Mouse (Mus musculus): ENCODE data around the gene Hsd17b11. TPM values are rescaled to one million over a fixed set of nuclear protein-coding genes. Genes with fewer than 3 reads are reported as not detected.
A peak's percentile ranks its signal among the peaks of the same experiment; 100 is the strongest.
"Not testable (repeated sequence)": the region's sequence is repeated elsewhere in the genome, so short reads cannot be mapped to it uniquely, and the experiment has no call there.

Hsd17b11 gene
- polyA plus RNA-seq, 1 experiment from 2014 or later, result 3.7 TPM

- WGBS, result 83% methylated on average over 2 of the region's 2 CpGs
Measured at GRCm38 (mm10) chr5:104032434-104033097, 10.8 kb upstream of the Hsd17b11 start.

GRCm38 (mm10) chr5:104025245-104025854 lies 3.6 kb upstream of the Hsd17b11 start:
- 36% methylated on average over 17 of the region's 17 CpGs for WGBS
- no peak for ATAC-seq (ENCODE audit: insufficient number of reproducible peaks, insufficient read depth, low FRiP score, low TSS enrichment)
- H3K27me3 ChIP-seq, result peaks cover 7% of the 10 kb centered on the region; the same call in 1 of the 2 replicates

More at GRCm38 (mm10) chr5:104032434-104033097, 10.8 kb upstream of the Hsd17b11 start:
- Histone ChIP-seq H3K27ac (no peak overlapping the region), H3K4me2 (replicated peaks) (no peak overlapping the region), H3K9ac (no peak overlapping the region), H3K4me1 (no peaks in the 10 kb centered on the region), H3K36me3 (no peaks in the 10 kb centered on the region), H3K9me3 (no peaks in the 10 kb centered on the region), H3K4me3 (no peak overlapping the region), H3K27me3 (no peaks in the 10 kb centered on the region)
- no peak for ATAC-seq (ENCODE audit: insufficient number of reproducible peaks, insufficient read depth, low FRiP score, low TSS enrichment)

GRCm38 (mm10) chr5:104024762-104025161 lies 3.0 kb upstream of the Hsd17b11 start:
- H3K9ac ChIP-seq, result no peak overlapping the region
- WGBS, result 59% methylated on average over 11 of the region's 11 CpGs
- no peak overlapping the region for H3K27ac ChIP-seq
- H3K4me2 ChIP-seq (replicated peaks), result no peak overlapping the region
- peaks cover 7% of the 10 kb centered on the region; the same call in 1 of the 2 replicates for H3K27me3 ChIP-seq
- ATAC-seq (ENCODE audit: insufficient number of reproducible peaks, insufficient read depth, low FRiP score, low TSS enrichment), result no peak
- no peaks in the 10 kb centered on the region for H3K9me3 ChIP-seq
- H3K4me1 ChIP-seq, result 0 out of 2 replicates have a peak, but pooled peaks cover 19% of the 10 kb centered on the region
- H3K36me3 ChIP-seq, result no peaks in the 10 kb centered on the region
- no peak overlapping the region for H3K4me3 ChIP-seq

More at GRCm38 (mm10) chr5:104025245-104025854, 3.6 kb upstream of the Hsd17b11 start:
- H3K4me2 ChIP-seq (replicated peaks), result no peak overlapping the region
- H3K4me1 ChIP-seq, result 0 out of 2 replicates have a peak, but pooled peaks cover 19% of the 10 kb centered on the region
- no peak overlapping the region for H3K4me3 ChIP-seq
- H3K9ac ChIP-seq, result no peak overlapping the region
- H3K27ac ChIP-seq, result no peak overlapping the region
- H3K9me3 ChIP-seq, result no peaks in the 10 kb centered on the region
- no peaks in the 10 kb centered on the region for H3K36me3 ChIP-seq

GRCm38 (mm10) chr5:104024193-104024592 lies 2.5 kb upstream of the Hsd17b11 start:
- not testable (repeated sequence) for H3K27ac ChIP-seq; H3K4me2 ChIP-seq (replicated peaks); ATAC-seq (ENCODE audit: insufficient number of reproducible peaks, insufficient read depth, low FRiP score, low TSS enrichment); H3K4me3 ChIP-seq; H3K27me3 ChIP-seq; H3K9me3 ChIP-seq; H3K36me3 ChIP-seq; H3K9ac ChIP-seq
- 79% methylated on average over 5 of the region's 5 CpGs for WGBS
- H3K4me1 ChIP-seq, result 0 out of 2 replicates have a peak, but pooled peaks cover 19% of the 10 kb centered on the region

- no peak overlapping the region for H3K4me2 ChIP-seq (replicated peaks)
- H3K27ac ChIP-seq, result no peak overlapping the region
- H3K9ac ChIP-seq, result no peak overlapping the region
- H3K4me1 ChIP-seq, result 0 out of 2 replicates have a peak, but pooled peaks cover 19% of the 10 kb centered on the region
- WGBS, result 69% methylated on average over 8 of the region's 8 CpGs
- H3K9me3 ChIP-seq, result no peaks in the 10 kb centered on the region
- peaks cover 7% of the 10 kb centered on the region; the same call in 1 of the 2 replicates for H3K27me3 ChIP-seq
- H3K4me3 ChIP-seq, result no peak overlapping the region
- ATAC-seq (ENCODE audit: insufficient number of reproducible peaks, insufficient read depth, low FRiP score, low TSS enrichment), result no peak
- H3K36me3 ChIP-seq, result no peaks in the 10 kb centered on the region
Measured at GRCm38 (mm10) chr5:104023289-104024020, 1.7 kb upstream of the Hsd17b11 start.

GRCm38 (mm10) chr5:104022558-104022957 lies 839 bp upstream of the Hsd17b11 start:
- ATAC-seq (ENCODE audit: insufficient number of reproducible peaks, insufficient read depth, low FRiP score, low TSS enrichment), result no peak
- Histone ChIP-seq H3K4me3 (peak overlapping the region; percentile 47; the same call in 1 of the 2 replicates), H3K36me3 (no peaks in the 10 kb centered on the region), H3K27ac (no peak overlapping the region), H3K4me2 (replicated peaks) (peak overlapping the region; percentile 76), H3K9ac (no peak overlapping the region), H3K9me3 (no peaks in the 10 kb centered on the region), H3K27me3 (peaks cover 7% of the 10 kb centered on the region; the same call in 1 of the 2 replicates), H3K4me1 (0 out of 2 replicates have a peak, but pooled peaks cover 19% of the 10 kb centered on the region)
- WGBS, result 35% methylated on average over 5 of the region's 5 CpGs

GRCm38 (mm10) chr5:104011419-104011818 lies 10.3 kb downstream of the Hsd17b11 start:
- no peaks in the 10 kb centered on the region for H3K27me3 ChIP-seq
- H3K36me3 ChIP-seq, result no peaks in the 10 kb centered on the region
- H3K4me2 ChIP-seq (replicated peaks), result no peak overlapping the region
- no peaks in the 10 kb centered on the region for H3K4me1 ChIP-seq
- H3K27ac ChIP-seq, result no peak overlapping the region
- H3K9me3 ChIP-seq, result no peaks in the 10 kb centered on the region
- no peak for ATAC-seq (ENCODE audit: insufficient number of reproducible peaks, insufficient read depth, low FRiP score, low TSS enrichment)
- no peak overlapping the region for H3K4me3 ChIP-seq
- H3K9ac ChIP-seq, result no peak overlapping the region

- Histone ChIP-seq H3K4me2 (replicated peaks) (no peak overlapping the region), H3K4me3 (no peak overlapping the region), H3K27ac (no peak overlapping the region), H3K9ac (no peak overlapping the region), H3K27me3 (no peaks in the 10 kb centered on the region), H3K36me3 (no peaks in the 10 kb centered on the region), H3K9me3 (no peaks in the 10 kb centered on the region), H3K4me1 (no peaks in the 10 kb centered on the region)
- ATAC-seq (ENCODE audit: insufficient number of reproducible peaks, insufficient read depth, low FRiP score, low TSS enrichment), result no peak
- 91% methylated on average over 7 of the region's 7 CpGs for WGBS
Measured at GRCm38 (mm10) chr5:104010261-104010660, 11.5 kb downstream of the Hsd17b11 start.

- Histone ChIP-seq H3K27me3 (no peaks in the 10 kb centered on the region), H3K9ac (no peak overlapping the region), H3K4me3 (no peak overlapping the region), H3K4me1 (no peaks in the 10 kb centered on the region), H3K9me3 (no peaks in the 10 kb centered on the region), H3K27ac (no peak overlapping the region), H3K36me3 (no peaks in the 10 kb centered on the region), H3K4me2 (replicated peaks) (no peak overlapping the region)
- no peak for ATAC-seq (ENCODE audit: insufficient number of reproducible peaks, insufficient read depth, low FRiP score, low TSS enrichment)
- 88% methylated on average over 3 of the region's 3 CpGs for WGBS
Measured at GRCm38 (mm10) chr5:104009421-104009820, 12.3 kb downstream of the Hsd17b11 start.

GRCm38 (mm10) chr5:104007801-104008200 lies 13.9 kb downstream of the Hsd17b11 start:
- H3K27me3 ChIP-seq, result no peaks in the 10 kb centered on the region
- no peaks in the 10 kb centered on the region for H3K36me3 ChIP-seq
- 80% methylated on average over 5 of the region's 5 CpGs for WGBS
- H3K9ac ChIP-seq, result no peak overlapping the region
- no peak overlapping the region for H3K4me3 ChIP-seq
- H3K9me3 ChIP-seq, result no peaks in the 10 kb centered on the region
- H3K4me1 ChIP-seq, result no peaks in the 10 kb centered on the region
- H3K27ac ChIP-seq, result no peak overlapping the region
- ATAC-seq (ENCODE audit: insufficient number of reproducible peaks, insufficient read depth, low FRiP score, low TSS enrichment), result no peak
- H3K4me2 ChIP-seq (replicated peaks), result no peak overlapping the region

GRCm38 (mm10) chr5:104006811-104007210 lies 14.9 kb downstream of the Hsd17b11 start:
- no peak overlapping the region for H3K27ac ChIP-seq
- H3K27me3 ChIP-seq, result no peaks in the 10 kb centered on the region
- ATAC-seq (ENCODE audit: insufficient number of reproducible peaks, insufficient read depth, low FRiP score, low TSS enrichment), result no peak
- no peaks in the 10 kb centered on the region for H3K36me3 ChIP-seq
- H3K9me3 ChIP-seq, result no peaks in the 10 kb centered on the region
- H3K4me1 ChIP-seq, result no peaks in the 10 kb centered on the region
- no peak overlapping the region for H3K4me2 ChIP-seq (replicated peaks)
- no peak overlapping the region for H3K4me3 ChIP-seq
- 82% methylated on average over 3 of the region's 3 CpGs for WGBS
- no peak overlapping the region for H3K9ac ChIP-seq

Measured in embryonic facial prominence, embryonic 12.5 days (tissue).